Mouse (Mus musculus) E14TG2a.4 (cell line): Measurements from ENCODE around the gene Gm42421.

ENCODE experiments used
- CTCF ChIP-seq: conservative IDR thresholded peaks from 2 replicates; pipeline ENCODE4 v1.5.1; 2014; ENCODE audit warnings: low read length
- NANOG ChIP-seq: IDR thresholded peaks from 2 replicates; pipeline ENCODE4 v1.6.1; 2014; ENCODE audit warnings: borderline replicate concordance, low read length, mixed read lengths
- POU5F1 ChIP-seq: IDR thresholded peaks from 2 replicates; pipeline ENCODE4 v1.6.1; 2014; ENCODE audit warnings: low read length, borderline replicate concordance

GRCm38 (mm10) chr5:143966671-143967070, 38.7 kb downstream of the Gm42421 start:
- no peak for TF ChIP-seq CTCF
- no peak for TF ChIP-seq POU5F1
- TF ChIP-seq NANOG = no peak
